Mouse (Mus musculus): Measurements from ENCODE around the gene Car2. TPM values are rescaled to one million over a fixed set of nuclear protein-coding genes. Genes with fewer than 3 reads are reported as not detected.

Car2 gene
- polyA plus RNA-seq, 1 experiment from 2014 or later: 358 TPM

DNA sequence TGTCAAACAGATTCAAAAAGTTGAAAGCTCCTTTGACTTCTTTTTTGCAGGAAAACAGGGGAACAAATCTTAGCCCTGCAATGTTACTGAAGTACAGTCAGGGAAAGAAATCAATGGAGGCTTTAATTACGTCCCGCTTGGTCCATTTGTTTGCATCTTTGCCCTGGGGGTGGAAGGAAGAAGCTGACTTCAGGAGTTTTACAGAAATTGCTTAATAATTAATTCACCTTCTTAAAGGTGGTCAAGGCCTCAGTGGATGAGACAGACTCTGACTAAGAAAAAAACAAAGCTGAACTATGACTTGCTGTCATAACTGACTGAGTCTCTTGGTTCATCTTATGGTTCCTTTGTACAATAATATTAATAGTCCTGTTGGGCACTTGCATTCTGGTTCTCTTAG is 59.6 kb downstream of the Car2 start:
- no peaks in the 10 kb centered on the region for H3K36me3 ChIP-seq (ENCODE audit: insufficient read depth, low read length)
- no peaks in the 10 kb centered on the region for H3K4me1 ChIP-seq (ENCODE audit: insufficient read depth, low read depth, low read length)
- no peak overlapping the region for H3K27ac ChIP-seq (ENCODE audit: low read length)
- H3K4me3 ChIP-seq (ENCODE audit: low read depth, low read length): no peak overlapping the region
- no peaks in the 10 kb centered on the region for H3K27me3 ChIP-seq (replicated peaks; ENCODE audit: insufficient read depth, low read length)
- H3K9ac ChIP-seq (replicated peaks; ENCODE audit: low read depth): no peak overlapping the region
- no peaks in the 10 kb centered on the region for H3K9me3 ChIP-seq (ENCODE audit: low read length)
- WGBS: 90% methylated on average over 2 of the region's 2 CpGs
- no peak for DNase-seq (ENCODE audit: low spot score)
- ATAC-seq: no peak
- H3K4me2 ChIP-seq (replicated peaks; ENCODE audit: low read depth, low read length): no peak overlapping the region
- TF ChIP-seq CTCF (IDR thresholded peaks at IDR 0.05) (no peak), EP300 (IDR thresholded peaks at IDR 0.05) (no peak)

- Histone ChIP-seq H3K4me1 (ENCODE audit: insufficient read depth, low read depth, low read length) (peaks cover 3% of the 10 kb centered on the region; the same call in 1 of the 2 replicates), H3K36me3 (ENCODE audit: insufficient read depth, low read length) (no peaks in the 10 kb centered on the region), H3K4me2 (replicated peaks; ENCODE audit: low read depth, low read length) (no peak overlapping the region), H3K4me3 (ENCODE audit: low read depth, low read length) (no peak overlapping the region), H3K9ac (replicated peaks; ENCODE audit: low read depth) (no peak overlapping the region), H3K9me3 (ENCODE audit: low read length) (no peaks in the 10 kb centered on the region), H3K27ac (ENCODE audit: low read length) (no peak overlapping the region), H3K27me3 (replicated peaks; ENCODE audit: insufficient read depth, low read length) (no peaks in the 10 kb centered on the region)
- WGBS: 66% methylated on average over 6 of the region's 6 CpGs
- no peak for ATAC-seq
- DNase-seq (ENCODE audit: low spot score): peak; percentile 29
- TF ChIP-seq EP300 (IDR thresholded peaks at IDR 0.05): no peak
- no peak for TF ChIP-seq CTCF (IDR thresholded peaks at IDR 0.05)
These were observed 62.2 kb downstream of the Car2 start for GRCm38 (mm10) chr3:14948067-14948800.

DNA sequence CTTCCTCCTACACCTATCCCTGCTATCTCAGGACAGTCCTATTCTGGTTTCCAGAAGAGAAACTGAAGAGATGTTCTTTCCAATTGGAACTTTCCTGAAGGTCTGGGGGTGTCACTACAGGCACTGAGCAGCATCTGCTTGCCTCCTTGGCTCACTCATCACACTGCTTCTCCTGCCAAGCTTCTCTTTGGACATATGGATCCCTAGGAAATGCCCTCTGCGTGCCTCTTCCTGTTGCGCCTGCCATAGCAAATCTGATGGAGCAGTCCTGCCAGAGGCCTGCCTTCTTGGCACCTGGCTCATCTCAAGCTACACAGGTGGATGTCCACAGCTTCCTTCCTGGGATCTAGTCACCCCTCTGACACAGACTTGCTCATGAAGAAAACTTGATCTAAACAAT is 64.0 kb downstream of the Car2 start:
- WGBS: 61% methylated on average over 2 of the region's 2 CpGs
- ATAC-seq: no peak
- H3K4me3 ChIP-seq (ENCODE audit: low read depth, low read length): no peak overlapping the region
- no peaks in the 10 kb centered on the region for H3K9me3 ChIP-seq (ENCODE audit: low read length)
- H3K36me3 ChIP-seq (ENCODE audit: insufficient read depth, low read length): no peaks in the 10 kb centered on the region
- no peaks in the 10 kb centered on the region for H3K27me3 ChIP-seq (replicated peaks; ENCODE audit: insufficient read depth, low read length)
- no peak overlapping the region for H3K4me2 ChIP-seq (replicated peaks; ENCODE audit: low read depth, low read length)
- no peak overlapping the region for H3K27ac ChIP-seq (ENCODE audit: low read length)
- TF ChIP-seq EP300 (IDR thresholded peaks at IDR 0.05): no peak
- no peak for TF ChIP-seq CTCF (IDR thresholded peaks at IDR 0.05)
- no peak overlapping the region for H3K9ac ChIP-seq (replicated peaks; ENCODE audit: low read depth)
- DNase-seq (ENCODE audit: low spot score): no peak
- H3K4me1 ChIP-seq (ENCODE audit: insufficient read depth, low read depth, low read length): peaks cover 3% of the 10 kb centered on the region; the same call in 1 of the 2 replicates

Other genes starting within 250 kb of the Car2 start
- gene Car13, start 244.5 kb upstream of the Car2 start, polyA plus RNA-seq (2015; fragmentation: Nextera tagmentation; extraction: Ambion mirVana): 2.1 and 2.6 TPM in 2 replicates
- gene Car1, start 77.9 kb upstream of the Car2 start, polyA plus RNA-seq (2015; fragmentation: Nextera tagmentation; extraction: Ambion mirVana): 0.64 and 0.84 TPM in 2 replicates
- gene Car3, start 22.8 kb upstream of the Car2 start, polyA plus RNA-seq (2015; fragmentation: Nextera tagmentation; extraction: Ambion mirVana): 0.13 and 0.14 TPM in 2 replicates

All from lung, postnatal 0 days (tissue).